Mouse (Mus musculus): ENCODE data around the gene Slc43a2. TPM values are rescaled to one million over a fixed set of nuclear protein-coding genes. Genes with fewer than 3 reads are reported as not detected.

Slc43a2 gene
- polyA plus RNA-seq, 1 experiment from 2014 or later: 5.6 TPM

GRCm38 (mm10) chr11:75511213-75511612 is 20.3 kb upstream of the Slc43a2 start:
- Histone ChIP-seq H3K9me3 (no peaks in the 10 kb centered on the region), H3K9ac (no peak overlapping the region), H3K4me3 (no peak overlapping the region), H3K4me2 (no peak overlapping the region), H3K36me3 (peaks cover 33% of the 10 kb centered on the region), H3K4me1 (peaks cover 23% of the 10 kb centered on the region), H3K27ac (no peak overlapping the region), H3K27me3 (no peaks in the 10 kb centered on the region)
- WGBS: 64% methylated on average over 6 of the region's 6 CpGs
- no peak for ATAC-seq (ENCODE audit: borderline replicate concordance, extremely low read depth, low FRiP score, low TSS enrichment)

GRCm38 (mm10) chr11:75512301-75513018 is 19.0 kb upstream of the Slc43a2 start:
- Histone ChIP-seq H3K27ac (no peak overlapping the region), H3K9me3 (no peaks in the 10 kb centered on the region), H3K27me3 (no peaks in the 10 kb centered on the region), H3K4me3 (no peak overlapping the region), H3K36me3 (peaks cover 22% of the 10 kb centered on the region), H3K4me1 (peaks cover 23% of the 10 kb centered on the region), H3K9ac (no peak overlapping the region), H3K4me2 (no peak overlapping the region)
- ATAC-seq (ENCODE audit: borderline replicate concordance, extremely low read depth, low FRiP score, low TSS enrichment): no peak
- 73% methylated on average over 9 of the region's 9 CpGs for WGBS

DNA sequence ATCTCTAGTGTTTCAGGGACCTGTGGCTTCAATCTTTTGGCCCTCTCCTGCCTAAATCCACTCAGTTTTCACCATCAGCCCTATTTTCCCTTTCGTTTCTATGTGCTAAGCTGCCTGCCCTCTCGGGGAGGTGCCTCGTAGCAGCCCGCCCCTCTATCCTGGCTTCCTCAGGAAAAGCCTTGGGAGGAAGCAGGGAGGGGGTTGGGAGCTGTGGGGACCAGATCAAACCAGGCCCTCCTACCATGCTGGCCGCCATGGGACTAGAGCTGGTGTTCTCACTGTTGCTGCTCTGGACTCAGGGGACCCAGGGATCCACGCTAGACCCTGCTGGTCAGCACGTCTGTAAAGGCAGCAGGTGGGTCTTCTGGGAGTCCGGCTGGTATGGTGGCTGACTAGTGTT is 18.2 kb upstream of the Slc43a2 start, which contains the start of gene Scarf1:
Gene Scarf1, plus strand, starts transcription at position 205 of the 400 bp plus-strand sequence.
- Histone ChIP-seq H3K27me3 (no peaks in the 10 kb centered on the region), H3K27ac (no peak within 1 kb of the TSS), H3K9me3 (no peaks in the 10 kb centered on the region), H3K4me2 (peak within 1 kb of the TSS; percentile 48), H3K36me3 (peaks cover 13% of the 10 kb centered on the region), H3K4me3 (peak within 1 kb of the TSS; percentile 33), H3K9ac (0 out of 2 replicates have a peak within 1 kb of the TSS, but pooled peaks have one; percentile 10), H3K4me1 (peaks cover 23% of the 10 kb centered on the region)
- 50% methylated on average over 8 of the region's 8 CpGs for WGBS
- 0 out of 2 replicates have a peak, but pooled peaks have one; percentile 23 for ATAC-seq (ENCODE audit: borderline replicate concordance, extremely low read depth, low FRiP score, low TSS enrichment)

DNA sequence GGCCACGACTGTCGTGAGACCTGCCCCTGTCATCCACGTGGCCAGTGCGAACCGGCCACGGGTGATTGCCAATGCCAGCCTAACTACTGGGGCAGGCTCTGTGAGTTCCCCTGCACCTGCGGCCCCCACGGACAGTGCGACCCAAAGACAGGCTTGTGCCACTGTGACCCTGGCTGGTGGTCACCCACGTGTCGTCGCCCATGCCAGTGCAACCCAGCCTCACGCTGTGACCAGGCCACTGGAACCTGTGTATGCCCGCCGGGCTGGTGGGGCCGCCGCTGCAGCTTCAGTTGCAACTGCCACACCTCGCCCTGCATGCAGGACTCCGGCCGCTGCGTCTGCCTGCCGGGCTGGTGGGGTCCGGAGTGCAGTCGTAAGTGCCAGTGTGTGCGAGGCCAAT is 16.3 kb upstream of the Slc43a2 start:
- H3K4me1 ChIP-seq: peaks cover 5% of the 10 kb centered on the region
- no peaks in the 10 kb centered on the region for H3K9me3 ChIP-seq
- no peak for ATAC-seq (ENCODE audit: borderline replicate concordance, extremely low read depth, low FRiP score, low TSS enrichment)
- H3K4me3 ChIP-seq: no peak overlapping the region
- no peaks in the 10 kb centered on the region for H3K27me3 ChIP-seq
- no peak overlapping the region for H3K27ac ChIP-seq
- no peaks in the 10 kb centered on the region for H3K36me3 ChIP-seq
- H3K4me2 ChIP-seq: no peak overlapping the region
- 87% methylated on average over 25 of the region's 25 CpGs for WGBS
- no peak overlapping the region for H3K9ac ChIP-seq

- 69% methylated on average over 15 of the region's 15 CpGs for WGBS
- ATAC-seq (ENCODE audit: borderline replicate concordance, extremely low read depth, low FRiP score, low TSS enrichment): no peak
- Histone ChIP-seq H3K4me2 (no peak overlapping the region), H3K27me3 (no peaks in the 10 kb centered on the region), H3K36me3 (no peaks in the 10 kb centered on the region), H3K27ac (no peak overlapping the region), H3K9ac (no peak overlapping the region), H3K4me3 (no peak overlapping the region), H3K4me1 (no peaks in the 10 kb centered on the region), H3K9me3 (no peaks in the 10 kb centered on the region)
Measured at GRCm38 (mm10) chr11:75519834-75520633, 11.5 kb upstream of the Slc43a2 start.

DNA sequence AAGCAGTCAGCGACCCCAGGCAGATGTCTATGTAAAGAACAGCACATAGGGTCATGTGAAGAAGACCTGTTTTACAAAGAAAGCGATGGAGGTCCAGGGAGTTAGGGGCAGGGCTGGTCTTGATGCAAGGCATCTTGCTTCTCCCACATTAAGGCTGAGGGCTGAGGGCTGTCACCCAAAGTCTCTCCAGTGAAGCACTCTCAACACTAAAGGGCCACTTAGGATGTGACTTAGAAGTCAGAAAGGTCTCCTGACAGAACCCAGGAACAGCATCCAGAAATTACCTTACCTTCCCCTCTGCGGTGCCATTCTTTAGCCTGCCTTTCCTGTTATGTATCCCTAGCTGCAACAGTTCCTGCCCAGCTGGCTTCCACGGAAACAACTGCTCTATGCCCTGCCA is 9.9 kb upstream of the Slc43a2 start:
- Histone ChIP-seq H3K36me3 (no peaks in the 10 kb centered on the region), H3K4me2 (no peak overlapping the region), H3K4me3 (no peak overlapping the region), H3K27me3 (no peaks in the 10 kb centered on the region), H3K4me1 (no peaks in the 10 kb centered on the region), H3K27ac (no peak overlapping the region), H3K9ac (no peak overlapping the region), H3K9me3 (no peaks in the 10 kb centered on the region)
- WGBS: 72% methylated on average over 4 of the region's 4 CpGs
- ATAC-seq (ENCODE audit: borderline replicate concordance, extremely low read depth, low FRiP score, low TSS enrichment): no peak

- 69% methylated on average over 2 of the region's 2 CpGs for WGBS
- no peak overlapping the region for H3K4me3 ChIP-seq
- no peak overlapping the region for H3K27ac ChIP-seq
- no peak for ATAC-seq (ENCODE audit: borderline replicate concordance, extremely low read depth, low FRiP score, low TSS enrichment)
- no peaks in the 10 kb centered on the region for H3K36me3 ChIP-seq
- no peaks in the 10 kb centered on the region for H3K9me3 ChIP-seq
- no peak overlapping the region for H3K4me2 ChIP-seq
- no peaks in the 10 kb centered on the region for H3K4me1 ChIP-seq
- H3K27me3 ChIP-seq: no peaks in the 10 kb centered on the region
- H3K9ac ChIP-seq: no peak overlapping the region
Measured at GRCm38 (mm10) chr11:75522793-75523192, 8.7 kb upstream of the Slc43a2 start.

DNA sequence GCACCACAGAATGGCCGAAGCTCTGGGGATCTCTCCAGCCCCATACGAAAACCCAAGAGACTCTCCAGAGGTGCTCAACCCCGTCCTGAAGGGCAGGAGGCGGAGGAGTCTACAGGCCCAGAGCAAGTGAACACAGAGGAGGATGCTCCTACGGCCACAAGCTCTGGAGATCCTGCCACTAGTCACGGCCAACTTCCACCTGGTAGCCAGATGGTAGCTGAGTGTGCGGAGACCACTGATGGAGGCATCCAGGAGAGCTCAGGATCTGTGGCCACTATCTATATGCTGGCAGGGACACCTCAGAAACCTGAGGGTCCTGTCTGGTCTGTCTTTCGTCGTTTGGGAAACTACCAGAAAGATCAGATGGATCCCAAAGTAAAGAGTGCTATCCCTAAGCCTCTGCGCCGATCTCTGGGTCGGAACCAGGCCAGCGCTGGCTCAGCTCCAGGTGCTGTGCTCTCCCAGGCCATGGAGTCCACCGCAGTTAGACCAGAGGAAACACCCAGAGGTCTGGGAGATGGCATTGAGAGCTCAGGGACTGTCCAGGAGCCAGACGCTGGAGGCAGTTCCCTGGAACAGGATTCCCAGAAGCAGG is 5.9 kb upstream of the Slc43a2 start:
- Histone ChIP-seq H3K36me3 (no peaks in the 10 kb centered on the region), H3K27me3 (no peaks in the 10 kb centered on the region), H3K9me3 (no peaks in the 10 kb centered on the region), H3K4me1 (no peaks in the 10 kb centered on the region), H3K4me3 (no peak overlapping the region), H3K27ac (no peak overlapping the region), H3K9ac (no peak overlapping the region), H3K4me2 (no peak overlapping the region)
- WGBS: 79% methylated on average over 15 of the region's 15 CpGs
- ATAC-seq (ENCODE audit: borderline replicate concordance, extremely low read depth, low FRiP score, low TSS enrichment): no peak

GRCm38 (mm10) chr11:75526943-75527342 is 4.6 kb upstream of the Slc43a2 start:
- no peak overlapping the region for H3K4me3 ChIP-seq
- H3K36me3 ChIP-seq: no peaks in the 10 kb centered on the region
- no peak overlapping the region for H3K4me2 ChIP-seq
- no peak overlapping the region for H3K9ac ChIP-seq
- no peaks in the 10 kb centered on the region for H3K27me3 ChIP-seq
- ATAC-seq (ENCODE audit: borderline replicate concordance, extremely low read depth, low FRiP score, low TSS enrichment): no peak
- 74% methylated on average over 6 of the region's 6 CpGs for WGBS
- H3K27ac ChIP-seq: no peak overlapping the region
- no peaks in the 10 kb centered on the region for H3K9me3 ChIP-seq
- H3K4me1 ChIP-seq: no peaks in the 10 kb centered on the region; the same call in 1 of the 2 replicates

DNA sequence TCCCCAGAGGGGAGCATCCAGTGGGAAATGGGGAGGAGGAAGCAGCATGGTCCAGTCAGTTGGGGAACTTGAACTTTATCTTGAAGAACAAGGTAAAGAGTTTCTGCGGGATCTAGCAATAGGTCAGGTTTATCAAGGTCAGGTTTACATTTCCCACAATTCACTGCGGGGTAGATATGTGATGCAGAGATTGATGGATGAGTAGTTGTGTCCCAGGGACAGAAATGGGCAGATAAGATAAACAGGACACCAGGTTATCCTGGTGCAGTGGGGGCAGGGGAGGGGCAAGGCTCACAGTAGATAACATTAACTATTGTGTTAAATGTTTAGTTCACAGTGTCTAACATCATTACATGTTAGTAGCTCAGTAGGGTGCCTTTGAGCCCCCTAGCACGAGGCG is 1.7 kb upstream of the Slc43a2 start:
- H3K4me2 ChIP-seq: no peak overlapping the region
- 26% methylated on average over 4 of the region's 4 CpGs for WGBS
- H3K36me3 ChIP-seq: no peaks in the 10 kb centered on the region
- H3K4me1 ChIP-seq: peaks cover 19% of the 10 kb centered on the region
- no peaks in the 10 kb centered on the region for H3K27me3 ChIP-seq
- H3K9ac ChIP-seq: no peak overlapping the region
- no peaks in the 10 kb centered on the region for H3K9me3 ChIP-seq
- ATAC-seq (ENCODE audit: borderline replicate concordance, extremely low read depth, low FRiP score, low TSS enrichment): no peak
- no peak overlapping the region for H3K4me3 ChIP-seq
- no peak overlapping the region for H3K27ac ChIP-seq

- Histone ChIP-seq H3K36me3 (no peaks in the 10 kb centered on the region), H3K9me3 (no peaks in the 10 kb centered on the region), H3K27ac (no peak overlapping the region), H3K4me3 (peak overlapping the region; percentile 59), H3K9ac (peak overlapping the region; percentile 65), H3K27me3 (no peaks in the 10 kb centered on the region), H3K4me2 (peak overlapping the region; percentile 98), H3K4me1 (peaks cover 24% of the 10 kb centered on the region)
- WGBS: under 1% methylated on average over 10 of the region's 10 CpGs
- peak; percentile 65; the same call in 1 of the 2 replicates for ATAC-seq (ENCODE audit: borderline replicate concordance, extremely low read depth, low FRiP score, low TSS enrichment)
Measured at GRCm38 (mm10) chr11:75530325-75530724, 1.2 kb upstream of the Slc43a2 start.
